Mouse (Mus musculus) kidney, embryonic 16.5 days (tissue): ENCODE measurements around the gene Tbc1d22b. TPM values are rescaled to one million over a fixed set of nuclear protein-coding genes. Genes with fewer than 3 reads are reported as not detected.

Experiments
- ATAC-seq: fragments of 200-750 bp; cut with Nextera tagmentation; 2 replicates; pipeline ENCODE4 v1.8.0; 2017; ENCODE audit warnings: moderate TSS enrichment; ENCODE audit not compliant: low FRiP score, low TSS enrichment
- H3K27ac ChIP-seq: fragments of 300-500 bp; sonication (generic); 2 replicates; pipeline ENCODE4 v1.5.1; 2014; ENCODE audit warnings: low read length
- H3K27me3 ChIP-seq: fragments of 300-500 bp; sonication (generic); 2 replicates; pipeline ENCODE4 v1.6.1; 2014; ENCODE audit warnings: low read length, control low read depth, mixed read lengths; ENCODE audit not compliant: insufficient read depth
- H3K36me3 ChIP-seq: fragments of 300-500 bp; sonication (generic); 2 replicates; pipeline ENCODE4 v1.6.1; 2014; ENCODE audit warnings: low read length, control low read depth, mixed read lengths; ENCODE audit not compliant: insufficient read depth
- H3K4me1 ChIP-seq: fragments of 300-500 bp; sonication (generic); 2 replicates; pipeline ENCODE4 v1.6.1; 2014; ENCODE audit warnings: low read length, control low read depth, mixed read lengths; ENCODE audit not compliant: insufficient read depth
- H3K4me2 ChIP-seq: fragments of 300-500 bp; sonication (generic); replicated peaks from 2 replicates; pipeline ENCODE4 v1.6.1; 2014; ENCODE audit warnings: low read depth, low read length
- H3K4me3 ChIP-seq: fragments of 300-500 bp; sonication (generic); 2 replicates; pipeline ENCODE4 v1.5.1; 2014; ENCODE audit warnings: mild to moderate bottlenecking, low read length
- H3K9ac ChIP-seq: fragments of 300-500 bp; sonication (generic); replicated peaks from 2 replicates; pipeline ENCODE4 v1.6.1; 2014; ENCODE audit warnings: low read length
- H3K9me3 ChIP-seq: fragments of 300-500 bp; sonication (generic); 2 replicates; pipeline ENCODE4 v1.6.1; 2016; ENCODE audit warnings: low read length, control low read depth
- WGBS: fragments of 180-500 bp; shearing (Covaris S2); extraction: QIAGEN DNeasy Blood & Tissue Kit; methylation state at CpG from one replicate; pipeline ENCODE4 v1.1.7; 2014; 5-methylcytosine and 5-hydroxymethylcytosine counted together
- microRNA-seq: library from miRNA; unstranded; fragments of <30 nt; microRNA quantifications from one replicate; pipeline ENCODE4, GENCODE M21; 2016
- polyA plus RNA-seq: library from polyadenylated mRNA; unstranded; fragments of >200 nt; fragmentation: Nextera tagmentation; extraction: Ambion mirVana; gene quantifications from 2 replicates; pipeline ENCODE4 v1.2.1, GENCODE M21; 2015

Gene Tbc1d22b
- polyA plus RNA-seq, 1 experiment from 2014 or later: 16.7 TPM

- 92% methylated on average over 11 of the region's 11 CpGs for WGBS
- ATAC-seq: no peak
- no peaks in the 10 kb centered on the region for H3K4me1 ChIP-seq
- no peaks in the 10 kb centered on the region for H3K9me3 ChIP-seq
- peaks cover 76% of the 10 kb centered on the region for H3K36me3 ChIP-seq
- no peak overlapping the region for H3K4me3 ChIP-seq
- H3K9ac ChIP-seq: no peak overlapping the region
- H3K27ac ChIP-seq: no peak overlapping the region
- H3K4me2 ChIP-seq: no peak overlapping the region
- H3K27me3 ChIP-seq: no peaks in the 10 kb centered on the region
These were observed 82.7 kb downstream of the Tbc1d22b start for GRCm38 (mm10) chr17:29632312-29632711.

GRCm38 (mm10) chr17:29635492-29635891 lies 85.9 kb downstream of the Tbc1d22b start:
- Histone ChIP-seq H3K9me3 (no peaks in the 10 kb centered on the region), H3K4me2 (no peak overlapping the region), H3K27ac (no peak overlapping the region), H3K4me3 (no peak overlapping the region), H3K4me1 (no peaks in the 10 kb centered on the region), H3K9ac (no peak overlapping the region), H3K27me3 (no peaks in the 10 kb centered on the region), H3K36me3 (peaks cover 78% of the 10 kb centered on the region)
- no peak for ATAC-seq
- WGBS: 85% methylated on average over 8 of the region's 8 CpGs

- Histone ChIP-seq H3K36me3 (peaks cover 79% of the 10 kb centered on the region), H3K9me3 (no peaks in the 10 kb centered on the region), H3K9ac (no peak overlapping the region), H3K4me1 (no peaks in the 10 kb centered on the region), H3K4me2 (no peak overlapping the region), H3K27ac (no peak overlapping the region), H3K4me3 (no peak overlapping the region), H3K27me3 (no peaks in the 10 kb centered on the region)
- ATAC-seq: no peak
- 74% methylated on average over 5 of the region's 5 CpGs for WGBS
These were observed 86.5 kb downstream of the Tbc1d22b start for GRCm38 (mm10) chr17:29636118-29636517.

GRCm38 (mm10) chr17:29637377-29637776 lies 87.8 kb downstream of the Tbc1d22b start:
- no peak for ATAC-seq
- H3K4me3 ChIP-seq: no peak overlapping the region
- H3K27ac ChIP-seq: no peak overlapping the region
- no peaks in the 10 kb centered on the region for H3K9me3 ChIP-seq
- 89% methylated on average over 4 of the region's 4 CpGs for WGBS
- H3K27me3 ChIP-seq: no peaks in the 10 kb centered on the region
- H3K4me1 ChIP-seq: no peaks in the 10 kb centered on the region
- peaks cover 79% of the 10 kb centered on the region for H3K36me3 ChIP-seq
- no peak overlapping the region for H3K9ac ChIP-seq
- H3K4me2 ChIP-seq: no peak overlapping the region

GRCm38 (mm10) chr17:29637895-29638294 lies 88.3 kb downstream of the Tbc1d22b start:
- no peak overlapping the region for H3K4me2 ChIP-seq
- peaks cover 84% of the 10 kb centered on the region for H3K36me3 ChIP-seq
- no peak for ATAC-seq
- H3K27ac ChIP-seq: no peak overlapping the region
- no peaks in the 10 kb centered on the region for H3K27me3 ChIP-seq
- WGBS: 71% methylated on average over 8 of the region's 8 CpGs
- H3K9ac ChIP-seq: no peak overlapping the region
- no peaks in the 10 kb centered on the region for H3K4me1 ChIP-seq
- H3K4me3 ChIP-seq: no peak overlapping the region
- no peaks in the 10 kb centered on the region for H3K9me3 ChIP-seq

- H3K36me3 ChIP-seq: peaks cover 61% of the 10 kb centered on the region
- no peaks in the 10 kb centered on the region for H3K27me3 ChIP-seq
- no peaks in the 10 kb centered on the region for H3K9me3 ChIP-seq
- WGBS: 95% methylated on average over 11 of the region's 11 CpGs
- H3K27ac ChIP-seq: no peak overlapping the region
- no peak for ATAC-seq
- no peak overlapping the region for H3K4me3 ChIP-seq
- no peak overlapping the region for H3K9ac ChIP-seq
- H3K4me2 ChIP-seq: no peak overlapping the region
- no peaks in the 10 kb centered on the region for H3K4me1 ChIP-seq
These were observed 91.4 kb downstream of the Tbc1d22b start for GRCm38 (mm10) chr17:29640971-29641370.

GRCm38 (mm10) chr17:29642219-29642618 lies 92.6 kb downstream of the Tbc1d22b start:
- Histone ChIP-seq H3K36me3 (peaks cover 53% of the 10 kb centered on the region), H3K27ac (no peak overlapping the region), H3K4me3 (no peak overlapping the region), H3K4me2 (no peak overlapping the region), H3K9ac (no peak overlapping the region), H3K9me3 (no peaks in the 10 kb centered on the region), H3K4me1 (no peaks in the 10 kb centered on the region), H3K27me3 (no peaks in the 10 kb centered on the region)
- ATAC-seq: no peak
- WGBS: 72% methylated on average over 3 of the region's 3 CpGs

Small RNAs within 50 kb of the gene (microRNA-seq; reads per million reads assigned to microRNA genes)
- gene Mir7667: not detected

Other genes with a start within 250 kb of the Tbc1d22b start
- gene Pi16, start 232.1 kb upstream of the Tbc1d22b start, polyA plus RNA-seq: 2.4 and 3.1 TPM in 2 replicates
- 189 and 316 TPM in 2 replicates for gene Mtch1, start 201.9 kb upstream of the Tbc1d22b start, polyA plus RNA-seq
- 14.4 and 16.2 TPM in 2 replicates for gene Fgd2, start 188.9 kb upstream of the Tbc1d22b start, polyA plus RNA-seq
- 12.5 and 14.5 TPM in 2 replicates for gene Pim1, start 59.0 kb upstream of the Tbc1d22b start, polyA plus RNA-seq
- gene Gm17657, start 147 bp upstream of the Tbc1d22b start, polyA plus RNA-seq: not detected in 2 replicates
- gene Tmem217, start 2.6 kb downstream of the Tbc1d22b start, polyA plus RNA-seq: 0.79 and 0.89 TPM in 2 replicates
- 81.3 and 86.6 TPM in 2 replicates for gene Rnf8, start 65.0 kb downstream of the Tbc1d22b start, polyA plus RNA-seq
- 2.5 TPM in 2 replicates for gene Gm28043, start 65.1 kb downstream of the Tbc1d22b start, polyA plus RNA-seq
- gene Cmtr1, start 110.8 kb downstream of the Tbc1d22b start, polyA plus RNA-seq: 116 and 137 TPM in 2 replicates
- 12.5 and 13.7 TPM in 2 replicates for gene Ccdc167, start 167.3 kb downstream of the Tbc1d22b start, polyA plus RNA-seq